In the genomic region with DNA sequence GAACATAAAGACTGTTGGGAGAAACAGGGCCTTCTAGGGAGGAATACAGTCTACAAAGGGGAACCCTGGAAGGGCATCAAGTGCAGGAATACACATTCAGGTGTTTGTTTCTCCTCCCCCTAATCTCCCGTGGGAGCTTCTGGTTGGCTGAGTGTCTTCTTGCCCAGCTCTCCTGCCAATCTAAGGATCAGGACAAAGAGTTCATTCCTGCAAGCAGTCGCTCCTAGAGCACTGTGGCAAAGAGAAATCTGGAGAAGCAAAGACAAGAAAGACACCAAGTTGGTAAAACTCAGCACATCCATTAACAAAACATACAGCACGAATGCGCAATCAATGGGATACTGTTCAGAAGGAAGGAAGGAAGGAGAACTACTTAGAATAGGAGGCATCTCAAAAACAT, we compare ENCODE assay signal across 8 mouse cellular contexts. TPM values are rescaled to one million over a fixed set of nuclear protein-coding genes. Genes with fewer than 3 reads are reported as not detected.
DNase-seq lines count a peak whose midpoint lies in the region; ATAC-seq lines count a peak whose summit lies in the region.

No protein-coding gene starts in this region.

- no peaks in the 10 kb centered on the region for H3K36me3 ChIP-seq in hindbrain, embryonic 10.5 days
- H3K36me3 ChIP-seq in hindbrain, embryonic 11.5 days (ENCODE audit: control insufficient read depth, insufficient read depth, low read length), result no peaks in the 10 kb centered on the region
- H3K36me3 ChIP-seq in embryonic facial prominence, embryonic 10.5 days (replicated peaks), result no peaks in the 10 kb centered on the region
- no peaks in the 10 kb centered on the region for H3K36me3 ChIP-seq in hindbrain, embryonic 16.5 days (ENCODE audit: control insufficient read depth, insufficient read depth, low read length)
- no peaks in the 10 kb centered on the region for H3K36me3 ChIP-seq in midbrain, embryonic 13.5 days

- no peak overlapping the region for H3K9ac ChIP-seq in hindbrain, embryonic 11.5 days (ENCODE audit: low read depth, low read length)
- no peak overlapping the region for H3K9ac ChIP-seq in hindbrain, embryonic 16.5 days (ENCODE audit: low read depth, low read length)
- no peak overlapping the region; the same call in 1 of the 2 replicates for H3K9ac ChIP-seq in midbrain, embryonic 13.5 days (replicated peaks)

- no peak for ATAC-seq in hindbrain, embryonic 11.5 days (ENCODE audit: low FRiP score)
- ATAC-seq in hindbrain, embryonic 16.5 days, result no peak
- no peak for ATAC-seq in midbrain, embryonic 13.5 days

- peaks cover 14% of the 10 kb centered on the region for H3K4me1 ChIP-seq in hindbrain, embryonic 10.5 days (replicated peaks)
- no peaks in the 10 kb centered on the region for H3K4me1 ChIP-seq in hindbrain, embryonic 11.5 days (replicated peaks; ENCODE audit: control insufficient read depth, insufficient read depth, low read length)
- H3K4me1 ChIP-seq in embryonic facial prominence, embryonic 10.5 days, result peaks cover 9% of the 10 kb centered on the region
- H3K4me1 ChIP-seq in hindbrain, embryonic 16.5 days (ENCODE audit: control insufficient read depth, insufficient read depth, low read depth, low read length), result peaks cover 8% of the 10 kb centered on the region
- H3K4me1 ChIP-seq in midbrain, embryonic 13.5 days (replicated peaks), result peaks cover 14% of the 10 kb centered on the region

- WGBS in hindbrain, embryonic 10.5 days, result 76% methylated on average over 4 of the region's 4 CpGs
- 83% methylated on average over 4 of the region's 4 CpGs for WGBS in hindbrain, embryonic 11.5 days
- WGBS in embryonic facial prominence, embryonic 10.5 days, result 80% methylated on average over 4 of the region's 4 CpGs
- WGBS in hindbrain, embryonic 16.5 days, result 74% methylated on average over 4 of the region's 4 CpGs
- WGBS in midbrain, embryonic 13.5 days, result 80% methylated on average over 4 of the region's 4 CpGs

- H3K27ac ChIP-seq in hindbrain, embryonic 10.5 days, result no peak overlapping the region
- H3K27ac ChIP-seq in hindbrain, embryonic 11.5 days (ENCODE audit: low read depth, low read length), result no peak overlapping the region
- H3K27ac ChIP-seq in embryonic facial prominence, embryonic 10.5 days (replicated peaks), result no peak overlapping the region
- no peak overlapping the region for H3K27ac ChIP-seq in hindbrain, embryonic 16.5 days (ENCODE audit: low read depth, low read length)
- H3K27ac ChIP-seq in midbrain, embryonic 13.5 days, result no peak overlapping the region

- H3K9me3 ChIP-seq in hindbrain, embryonic 10.5 days, result no peaks in the 10 kb centered on the region
- no peaks in the 10 kb centered on the region for H3K9me3 ChIP-seq in hindbrain, embryonic 11.5 days (ENCODE audit: control insufficient read depth, low read length)
- no peaks in the 10 kb centered on the region for H3K9me3 ChIP-seq in embryonic facial prominence, embryonic 10.5 days
- H3K9me3 ChIP-seq in hindbrain, embryonic 16.5 days (ENCODE audit: control insufficient read depth, low read length), result no peaks in the 10 kb centered on the region
- no peaks in the 10 kb centered on the region for H3K9me3 ChIP-seq in midbrain, embryonic 13.5 days

- H3K4me3 ChIP-seq in hindbrain, embryonic 10.5 days, result 0 out of 2 replicates have a peak overlapping the region, but pooled peaks have one; percentile 66
- H3K4me3 ChIP-seq in hindbrain, embryonic 11.5 days (ENCODE audit: low read depth, low read length), result no peak overlapping the region
- H3K4me3 ChIP-seq in embryonic facial prominence, embryonic 10.5 days, result peak overlapping the region; percentile 73; the same call in 1 of the 2 replicates
- H3K4me3 ChIP-seq in hindbrain, embryonic 16.5 days (ENCODE audit: low read length), result no peak overlapping the region
- H3K4me3 ChIP-seq in midbrain, embryonic 13.5 days (replicated peaks), result peak overlapping the region; percentile 56; the same call in 1 of the 2 replicates

- DNase-seq in hindbrain, embryonic 10.5 days (ENCODE audit: low spot score), result no peak
- DNase-seq in hindbrain, embryonic 11.5 days (ENCODE audit: low spot score), result no peak
- no peak for DNase-seq in embryonic facial prominence, embryonic 10.5 days (ENCODE audit: low spot score)
- no peak for DNase-seq in spleen, postnatal 4 days (ENCODE audit: low spot score in 2 of 2)
- no peak for DNase-seq in spleen, postnatal 14 days (ENCODE audit: low spot score in 2 of 2)
- DNase-seq in thymus, postnatal 4 days, result no peak

- no peak overlapping the region for H3K4me2 ChIP-seq in hindbrain, embryonic 11.5 days (replicated peaks; ENCODE audit: low read depth, low read length)
- H3K4me2 ChIP-seq in hindbrain, embryonic 16.5 days (ENCODE audit: low read length), result peak overlapping the region; percentile 74; the same call in 1 of the 2 replicates
- H3K4me2 ChIP-seq in midbrain, embryonic 13.5 days (replicated peaks), result peak overlapping the region; percentile 66

- no peaks in the 10 kb centered on the region for H3K27me3 ChIP-seq in hindbrain, embryonic 10.5 days (ENCODE audit: insufficient read depth, poor library complexity, severe bottlenecking)
- no peaks in the 10 kb centered on the region for H3K27me3 ChIP-seq in hindbrain, embryonic 11.5 days (ENCODE audit: control insufficient read depth, insufficient read depth, low read length)
- 0 out of 2 replicates have a peak, but pooled peaks cover 4% of the 10 kb centered on the region for H3K27me3 ChIP-seq in embryonic facial prominence, embryonic 10.5 days (replicated peaks; ENCODE audit: low read depth, poor library complexity, severe bottlenecking)
- no peaks in the 10 kb centered on the region for H3K27me3 ChIP-seq in hindbrain, embryonic 16.5 days (replicated peaks; ENCODE audit: control insufficient read depth, insufficient read depth, low read length)
- no peaks in the 10 kb centered on the region for H3K27me3 ChIP-seq in midbrain, embryonic 13.5 days

RNA-seq across cellular contexts. Expression of a gene that starts 1.4 kb away (rescaled TPM):
- polyA plus RNA-seq in hindbrain, embryonic 10.5 days (2016; fragmentation: Nextera tagmentation; extraction: Ambion mirVana), result 12.9 and 14.3 TPM in 2 replicates
- polyA plus RNA-seq in hindbrain, embryonic 11.5 days (2014; fragmentation: Nextera tagmentation; extraction: Ambion mirVana), result 16.9 and 17.0 TPM in 2 replicates
- 15.0 and 15.5 TPM in 2 replicates for polyA plus RNA-seq in embryonic facial prominence, embryonic 10.5 days (2016; fragmentation: Nextera tagmentation; extraction: Ambion mirVana)
- polyA plus RNA-seq in hindbrain, embryonic 16.5 days (2015; fragmentation: Nextera tagmentation; extraction: Ambion mirVana), result 14.5 and 18.0 TPM in 2 replicates
- 15.1 and 17.6 TPM in 2 replicates for polyA plus RNA-seq in midbrain, embryonic 13.5 days (2015; fragmentation: Nextera tagmentation; extraction: Ambion mirVana)

Comparison
In these comparisons a context has a peak if more than half of its experiments do, and no peak if none do; other contexts are left out.
1. H3K4me3 ChIP-seq: peak in hindbrain, embryonic 10.5 days (single experiment), embryonic facial prominence, embryonic 10.5 days (single experiment) and midbrain, embryonic 13.5 days (single experiment); none in hindbrain, embryonic 11.5 days (single experiment) and hindbrain, embryonic 16.5 days (single experiment).